Mouse (Mus musculus) splenic B cell, adult 2 months (primary cell): ENCODE measurements around the gene Map3k12.

Source experiments
- DNase-seq: peaks from one replicate; pipeline ENCODE4 v3.0.0-alpha.2; 2011; ENCODE audit warnings: low read depth, low spot score
- H3K27me3 ChIP-seq: 2 replicates; pipeline ENCODE4 v1.6.1; 2012; ENCODE audit warnings: mild to moderate bottlenecking, low read length, moderate library complexity, mixed read lengths; ENCODE audit not compliant: control insufficient read depth, poor library complexity, insufficient read depth, severe bottlenecking
- H3K36me3 ChIP-seq: 2 replicates; pipeline ENCODE4 v1.6.1; 2012; ENCODE audit warnings: mild to moderate bottlenecking, low read length, moderate library complexity, mixed read lengths; ENCODE audit not compliant: control insufficient read depth, poor library complexity, insufficient read depth, severe bottlenecking

The Map3k12 gene

GRCm38 (mm10) chr15:102516728-102517404, at the start of gene Map3k12:
TSS of gene Map3k12 (minus strand) at chr15:102517064.
- Histone ChIP-seq H3K27me3 (no peaks in the 10 kb centered on the region), H3K36me3 (no peaks in the 10 kb centered on the region)
- peak; percentile 49 for DNase-seq

DNA sequence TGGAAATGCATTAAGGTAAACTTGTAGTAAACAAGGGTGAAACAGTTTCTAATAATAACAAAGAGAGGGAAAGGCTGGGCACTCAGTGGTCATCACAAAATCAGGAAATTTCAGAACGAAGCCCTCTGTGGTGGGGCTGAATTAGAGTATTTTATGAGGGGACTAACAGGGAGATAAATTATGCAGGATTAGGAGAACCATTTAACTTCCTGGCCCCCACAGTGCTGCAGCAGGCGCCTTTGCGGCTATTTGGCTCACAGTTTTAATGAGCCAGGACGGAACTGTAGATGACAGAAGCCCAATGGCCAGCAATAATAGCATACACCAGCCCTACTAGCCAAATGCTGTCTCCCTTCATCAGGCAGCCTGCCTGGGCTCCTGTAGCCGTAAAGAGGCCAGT, 46.8 kb upstream of the Map3k12 start:
- no peak for DNase-seq
- Histone ChIP-seq H3K36me3 (peaks cover 2% of the 10 kb centered on the region; the same call in 1 of the 2 replicates), H3K27me3 (no peaks in the 10 kb centered on the region)

GRCm38 (mm10) chr15:102563061-102563460, 46.2 kb upstream of the Map3k12 start:
- Histone ChIP-seq H3K27me3 (no peaks in the 10 kb centered on the region), H3K36me3 (peaks cover 2% of the 10 kb centered on the region; the same call in 1 of the 2 replicates)
- no peak for DNase-seq

GRCm38 (mm10) chr15:102562491-102562890, 45.6 kb upstream of the Map3k12 start:
- no peak for DNase-seq
- H3K27me3 ChIP-seq = no peaks in the 10 kb centered on the region
- peaks cover 2% of the 10 kb centered on the region; the same call in 1 of the 2 replicates for H3K36me3 ChIP-seq

GRCm38 (mm10) chr15:102557580-102557979, 40.7 kb upstream of the Map3k12 start:
- peaks cover 13% of the 10 kb centered on the region for H3K36me3 ChIP-seq
- no peak for DNase-seq
- no peaks in the 10 kb centered on the region for H3K27me3 ChIP-seq

DNA sequence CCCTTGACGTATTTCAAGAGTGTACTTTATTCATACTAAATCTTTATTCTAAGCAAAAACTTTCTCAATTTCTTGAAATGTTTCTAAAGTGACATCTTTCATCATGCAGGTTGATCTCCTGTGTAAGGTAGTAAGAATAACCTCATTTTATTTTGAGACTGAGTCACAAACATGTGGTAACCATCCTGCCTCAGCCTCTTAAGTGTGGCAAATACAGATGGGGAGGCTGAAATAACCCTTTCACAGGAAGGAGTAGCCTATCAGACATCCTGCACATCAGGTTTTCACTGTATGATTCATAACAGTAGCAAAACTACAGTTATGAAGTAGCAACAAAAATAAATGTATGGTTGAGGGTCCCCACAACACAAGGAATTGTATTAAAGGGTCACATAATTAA, 38.7 kb upstream of the Map3k12 start:
- DNase-seq = no peak
- no peaks in the 10 kb centered on the region for H3K27me3 ChIP-seq
- H3K36me3 ChIP-seq = peaks cover 20% of the 10 kb centered on the region

DNA sequence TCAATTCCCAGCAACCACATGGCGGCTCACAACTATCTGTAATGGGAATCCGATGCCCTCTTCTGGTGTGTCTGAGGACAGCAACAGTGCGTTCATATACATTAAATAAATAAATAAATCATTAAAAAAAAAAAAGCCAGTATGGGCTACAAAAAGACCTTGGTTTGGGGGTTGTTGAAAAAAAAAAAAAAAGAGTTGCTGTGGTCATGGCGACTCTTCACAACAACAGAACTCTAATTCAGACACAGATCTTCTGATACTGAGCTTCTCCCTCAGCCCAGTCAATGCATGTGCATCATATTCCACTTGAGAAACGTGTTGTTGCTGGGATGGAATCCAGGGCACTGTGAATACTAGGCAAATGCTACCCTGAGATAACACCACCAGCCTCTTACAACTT, 35.7 kb upstream of the Map3k12 start:
- no peaks in the 10 kb centered on the region for H3K27me3 ChIP-seq
- no peak for DNase-seq

DNA sequence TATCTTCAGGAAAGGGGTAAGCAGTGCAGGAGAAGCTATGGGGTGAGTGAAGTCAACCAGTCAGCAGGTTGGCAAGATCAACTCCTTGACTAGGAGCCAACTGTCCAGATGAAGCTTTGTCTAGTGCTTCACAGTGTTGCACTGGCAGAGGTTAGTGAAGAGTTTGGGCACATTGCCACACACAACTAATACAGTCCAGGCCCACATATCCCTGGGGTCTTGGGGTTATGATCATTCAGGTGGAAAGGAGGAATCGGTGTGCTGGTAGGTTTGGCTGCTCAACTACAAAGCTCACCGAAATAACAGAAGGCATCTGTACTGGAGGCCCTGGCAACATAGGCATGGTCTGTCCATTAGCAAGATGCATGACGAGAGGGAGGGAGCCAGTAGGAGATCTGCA, 30.6 kb upstream of the Map3k12 start:
- DNase-seq = no peak
- H3K27me3 ChIP-seq = no peaks in the 10 kb centered on the region
- H3K36me3 ChIP-seq = peaks cover 26% of the 10 kb centered on the region

More for the DNA sequence above, 35.7 kb upstream of the Map3k12 start:
- peaks cover 19% of the 10 kb centered on the region for H3K36me3 ChIP-seq

DNA sequence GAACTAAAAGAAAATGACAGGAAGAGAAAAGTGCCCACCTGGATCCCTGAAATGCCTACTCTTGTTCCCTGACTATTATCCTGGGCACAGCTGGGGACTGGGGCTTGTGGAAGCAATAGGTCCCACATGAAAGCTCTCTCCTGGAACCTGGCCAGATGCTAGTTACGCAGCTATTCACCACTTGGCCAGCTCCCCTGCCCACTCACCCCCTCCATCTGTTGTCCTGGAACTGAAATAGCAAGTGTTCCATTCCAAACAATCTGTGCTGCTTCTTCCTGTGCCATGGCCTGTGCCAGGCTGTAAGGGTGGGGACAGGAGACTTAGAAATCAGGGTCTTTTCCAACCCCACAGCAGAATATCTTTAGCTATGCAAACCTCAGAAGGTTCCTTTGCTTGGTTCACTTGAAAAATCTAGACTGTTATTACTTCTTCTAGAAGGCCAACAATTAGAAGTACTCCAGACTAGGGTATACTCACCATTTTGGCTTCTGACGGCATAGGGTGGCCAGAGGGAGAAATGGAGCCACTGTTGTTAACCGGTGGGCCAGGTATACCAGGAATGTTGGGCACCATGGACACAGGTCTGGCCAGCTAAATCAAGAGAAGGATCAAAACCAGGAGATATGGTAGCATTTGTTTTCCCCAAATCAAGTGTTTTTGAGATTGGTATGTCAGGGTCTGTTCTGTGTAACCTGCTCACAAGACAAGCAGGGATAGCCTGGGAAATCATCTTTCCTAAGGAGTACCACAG, 30.0 kb upstream of the Map3k12 start:
- DNase-seq = no peak
- peaks cover 24% of the 10 kb centered on the region for H3K36me3 ChIP-seq
- H3K27me3 ChIP-seq = no peaks in the 10 kb centered on the region

DNA sequence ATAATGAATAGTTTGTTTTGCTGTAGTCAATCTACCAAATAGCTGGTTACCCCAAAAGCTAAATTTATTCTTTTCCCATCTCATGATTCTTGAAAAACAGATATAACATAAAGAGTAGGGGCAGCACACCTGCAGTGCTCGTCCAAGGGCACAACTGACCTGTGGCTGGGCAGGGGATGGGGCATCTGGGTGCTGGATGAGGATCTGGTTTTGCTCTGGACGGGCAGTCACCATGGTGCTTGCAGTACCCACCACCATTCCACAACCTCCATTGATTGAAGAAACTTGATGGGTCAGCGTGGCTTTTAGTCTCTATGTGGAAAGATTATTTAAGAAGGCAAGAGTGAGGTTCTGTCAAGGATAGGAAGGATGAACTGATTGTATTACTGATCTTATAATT, 29.4 kb upstream of the Map3k12 start:
- DNase-seq = no peak
- Histone ChIP-seq H3K27me3 (no peaks in the 10 kb centered on the region), H3K36me3 (peaks cover 23% of the 10 kb centered on the region)

- DNase-seq = no peak
- peaks cover 22% of the 10 kb centered on the region for H3K36me3 ChIP-seq
- no peaks in the 10 kb centered on the region for H3K27me3 ChIP-seq
Observed at GRCm38 (mm10) chr15:102544801-102545200, 27.9 kb upstream of the Map3k12 start.

DNA sequence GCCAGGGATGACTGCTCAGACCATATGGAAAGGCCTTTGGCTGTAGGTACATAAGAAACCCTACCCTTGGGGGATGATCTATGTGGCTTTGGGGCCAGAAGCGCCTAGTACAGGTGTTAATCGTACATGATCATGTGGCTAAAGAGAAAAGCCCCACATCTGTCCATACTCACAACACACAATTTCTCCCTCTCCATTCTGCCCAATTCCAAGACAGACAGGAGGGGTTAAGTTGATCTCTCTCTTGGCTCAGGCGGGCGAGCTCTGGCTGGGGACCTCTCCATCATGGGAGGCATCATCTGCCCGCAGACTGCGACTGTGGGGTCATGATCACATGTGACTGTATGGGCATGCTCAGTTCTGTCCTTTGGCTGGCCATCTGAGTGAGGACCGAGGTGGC, 17.1 kb upstream of the Map3k12 start:
- Histone ChIP-seq H3K27me3 (no peaks in the 10 kb centered on the region), H3K36me3 (peaks cover 26% of the 10 kb centered on the region)
- DNase-seq = no peak

- no peak for DNase-seq
- Histone ChIP-seq H3K36me3 (peaks cover 30% of the 10 kb centered on the region), H3K27me3 (no peaks in the 10 kb centered on the region)
Observed at GRCm38 (mm10) chr15:102532106-102532900, 15.4 kb upstream of the Map3k12 start.

DNA sequence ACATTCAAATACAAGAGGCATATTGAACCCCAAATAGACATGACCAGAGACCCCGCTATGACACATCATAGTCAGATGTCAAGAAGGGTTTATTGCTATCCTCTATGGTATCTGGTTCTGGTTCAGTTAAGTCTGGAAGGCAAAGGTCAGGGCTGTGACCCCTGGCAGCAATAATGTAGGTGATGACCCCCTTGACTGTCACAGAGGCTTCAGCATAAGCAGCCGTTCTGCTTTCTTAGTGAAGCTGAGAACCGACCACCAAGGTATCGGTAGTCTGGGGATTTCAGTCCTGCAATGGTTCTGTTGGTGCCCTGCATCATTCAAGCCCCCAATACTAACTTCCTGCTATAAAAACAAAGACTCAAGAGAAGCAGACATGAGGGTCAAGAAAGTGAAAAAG, 14.7 kb upstream of the Map3k12 start:
- DNase-seq = no peak
- Histone ChIP-seq H3K27me3 (no peaks in the 10 kb centered on the region), H3K36me3 (peaks cover 27% of the 10 kb centered on the region)

DNA sequence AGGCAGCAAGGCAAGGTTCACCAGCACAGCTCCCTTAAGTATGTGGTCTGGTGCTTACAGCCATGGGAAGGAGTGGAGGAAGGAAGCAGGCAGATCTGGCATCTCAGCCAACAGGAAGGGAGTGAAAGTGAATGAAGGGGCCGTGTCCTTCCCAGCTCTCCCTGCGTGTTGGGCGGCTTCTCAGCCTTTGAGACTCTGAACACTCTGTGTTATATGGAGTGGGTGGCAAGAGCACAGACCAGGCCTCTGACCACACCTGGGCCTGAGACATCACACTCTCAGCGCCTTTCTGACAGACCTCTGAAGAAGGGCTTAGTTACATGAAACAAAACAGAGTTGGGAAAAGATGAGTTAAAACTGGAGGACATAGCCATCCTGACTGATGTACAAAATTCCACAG, 13.7 kb upstream of the Map3k12 start:
- DNase-seq = no peak
- H3K36me3 ChIP-seq = peaks cover 23% of the 10 kb centered on the region
- no peaks in the 10 kb centered on the region for H3K27me3 ChIP-seq
